Mouse (Mus musculus): ENCODE measurements around the gene Taf6l.

Taf6l gene

GRCm38 (mm10) chr19:8786008-8786781, at the start of gene Taf6l:
Gene Taf6l (minus strand): TSS chr19:8786417.
- DNase-seq (ENCODE audit: low spot score) = peak; percentile 95

GRCm38 (mm10) chr19:8832971-8833370, 46.8 kb upstream of the Taf6l start:
- no peak for DNase-seq (ENCODE audit: low spot score)

- no peak for DNase-seq (ENCODE audit: low spot score)
Measured at GRCm38 (mm10) chr19:8831262-8831661, 45.0 kb upstream of the Taf6l start.

GRCm38 (mm10) chr19:8830664-8831063, 44.4 kb upstream of the Taf6l start:
- DNase-seq (ENCODE audit: low spot score) = no peak

GRCm38 (mm10) chr19:8829660-8830059, 43.4 kb upstream of the Taf6l start, which contains the start of gene AC129217.1:
Gene AC129217.1 (plus strand): TSS chr19:8829773.
- DNase-seq (ENCODE audit: low spot score) = no peak

GRCm38 (mm10) chr19:8822696-8823095, 36.5 kb upstream of the Taf6l start:
- DNase-seq (ENCODE audit: low spot score) = no peak

GRCm38 (mm10) chr19:8821146-8821545, 34.9 kb upstream of the Taf6l start:
- DNase-seq (ENCODE audit: low spot score) = no peak

GRCm38 (mm10) chr19:8820424-8820956, 34.3 kb upstream of the Taf6l start:
- no peak for DNase-seq (ENCODE audit: low spot score)

- peak; percentile 95 for DNase-seq (ENCODE audit: low spot score)
Measured at GRCm38 (mm10) chr19:8819596-8820423, 33.6 kb upstream of the Taf6l start, which contains the start of gene Hnrnpul2. Gene Hnrnpul2 (plus strand): TSS chr19:8820010.

GRCm38 (mm10) chr19:8818801-8819595, 32.8 kb upstream of the Taf6l start, which contains the start of gene Ttc9c:
Gene Ttc9c (minus strand): TSS chr19:8819333.
- DNase-seq (ENCODE audit: low spot score) = peak; percentile 96

GRCm38 (mm10) chr19:8818301-8818798, 32.1 kb upstream of the Taf6l start:
- no peak for DNase-seq (ENCODE audit: low spot score)

GRCm38 (mm10) chr19:8817001-8817400, 30.8 kb upstream of the Taf6l start:
- DNase-seq (ENCODE audit: low spot score) = no peak

- no peak for DNase-seq (ENCODE audit: low spot score)
Measured at GRCm38 (mm10) chr19:8815812-8816211, 29.6 kb upstream of the Taf6l start.

GRCm38 (mm10) chr19:8806810-8807209, 20.6 kb upstream of the Taf6l start:
- DNase-seq (ENCODE audit: low spot score) = no peak

- DNase-seq (ENCODE audit: low spot score) = no peak
Measured at GRCm38 (mm10) chr19:8803879-8804660, 17.9 kb upstream of the Taf6l start.

GRCm38 (mm10) chr19:8803204-8803780, 17.1 kb upstream of the Taf6l start:
- DNase-seq (ENCODE audit: low spot score) = no peak

GRCm38 (mm10) chr19:8802130-8802821, 16.1 kb upstream of the Taf6l start, which contains the start of gene Zbtb3:
Gene Zbtb3 (plus strand): TSS chr19:8802555.
- peak; percentile 98 for DNase-seq (ENCODE audit: low spot score)

GRCm38 (mm10) chr19:8798947-8799315, 12.7 kb upstream of the Taf6l start:
- DNase-seq (ENCODE audit: low spot score) = no peak

GRCm38 (mm10) chr19:8798264-8798946, 12.2 kb upstream of the Taf6l start, which contains the start of gene Polr2g:
Gene Polr2g (minus strand): TSS chr19:8798577.
- peak; percentile 87 for DNase-seq (ENCODE audit: low spot score)

Data from c-Kit-positive CD71-positive TER-119-positive erythroid progenitor cells, embryonic 14.5 days (primary cell).